Mouse (Mus musculus) bone marrow macrophage, adult 2 months (primary cell): ENCODE results near the gene Nacc1.

Source experiments
- CTCF ChIP-seq: IDR thresholded peaks from 2 replicates; pipeline ENCODE4 v1.5.1; 2012; ENCODE audit warnings: low read depth, mild to moderate bottlenecking, low read length, moderate library complexity
- POLR2A ChIP-seq: IDR thresholded peaks from 2 replicates; pipeline ENCODE4 v1.6.1; 2012; ENCODE audit warnings: mild to moderate bottlenecking, low read depth, low read length, borderline replicate concordance

- TF ChIP-seq CTCF (no peak), POLR2A (no peak)
Measured at GRCm38 (mm10) chr8:84702561-84702960, 14.9 kb upstream of the Nacc1 start.
